Mouse (Mus musculus) B cell, adult 67 days (primary cell): ENCODE measurements around the gene Olfr641. TPM values are rescaled to one million over a fixed set of nuclear protein-coding genes. Genes with fewer than 3 reads are reported as not detected.

Experiments
- total RNA-seq, 2 experiments: library from RNA; stranded (reverse); gene quantifications; 4 replicates each; pipeline ENCODE4 v1.2.4; 2023

The Olfr641 gene
- total RNA-seq: not detected

DNA sequence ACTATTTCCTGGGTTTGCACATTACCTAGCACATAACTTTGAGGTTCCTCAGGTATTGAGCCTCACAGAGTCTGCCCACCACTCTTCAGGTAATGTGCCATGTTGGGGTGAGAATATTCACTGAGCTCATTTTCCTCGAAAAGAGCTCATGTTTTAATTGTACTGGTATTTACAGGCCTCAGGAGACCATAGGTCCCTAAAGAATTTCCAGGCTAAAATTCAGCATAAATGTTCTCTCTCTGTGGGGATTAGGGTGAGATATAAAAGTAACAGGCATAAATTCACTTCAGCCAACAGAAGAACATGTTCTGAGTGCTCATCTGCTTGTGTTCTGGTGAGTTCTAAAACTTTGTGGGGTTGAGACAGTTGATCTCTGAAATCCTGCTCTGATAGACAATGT is at the start of gene Olfr641:
Gene Olfr641 (plus strand): TSS at position 301 of the 400 bp plus-strand sequence.

DNA sequence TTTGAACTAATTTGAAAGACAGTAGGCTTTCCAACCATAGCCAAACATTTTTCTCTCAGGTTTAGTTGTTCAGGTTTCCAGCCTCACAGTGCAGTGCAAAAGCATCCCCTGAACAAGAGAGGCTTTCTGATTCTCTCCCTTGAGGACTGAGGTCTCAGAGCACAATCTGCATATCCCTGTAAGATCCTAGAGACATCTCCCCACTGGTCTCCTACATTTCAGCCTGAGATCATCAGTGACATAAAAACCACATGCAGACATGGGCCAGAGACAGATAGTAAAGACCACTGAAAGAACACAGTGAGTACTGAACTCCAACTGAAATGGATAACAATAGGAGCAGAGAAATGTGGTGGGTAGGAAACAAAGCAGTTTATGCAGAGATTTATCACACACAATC is 36.8 kb upstream of the Olfr641 start, which contains the start of gene Olfr638:
Gene Olfr638 (plus strand): TSS at position 301 of the 400 bp plus-strand sequence.

DNA sequence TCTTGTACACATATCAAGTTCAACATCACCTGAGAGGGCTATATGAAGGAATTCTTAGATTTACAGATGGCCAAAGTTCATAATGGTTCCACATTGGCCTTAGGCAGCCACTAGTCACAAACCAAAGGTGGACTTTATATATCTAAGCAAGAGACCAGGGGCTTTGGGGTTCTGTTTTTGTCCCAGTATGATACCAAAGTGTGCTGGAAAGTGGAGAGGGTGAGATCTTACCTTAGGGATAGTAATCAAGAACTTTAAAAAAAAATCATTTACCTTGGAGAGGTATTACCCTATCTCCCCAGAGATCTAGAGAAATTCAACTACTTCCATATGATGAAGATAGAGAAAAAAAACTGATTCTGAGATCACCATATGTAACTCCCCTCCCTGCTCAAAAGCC is 18.0 kb upstream of the Olfr641 start, which contains the start of gene Olfr639:
Gene Olfr639 (minus strand): TSS at position 101 of the 400 bp plus-strand sequence.

DNA sequence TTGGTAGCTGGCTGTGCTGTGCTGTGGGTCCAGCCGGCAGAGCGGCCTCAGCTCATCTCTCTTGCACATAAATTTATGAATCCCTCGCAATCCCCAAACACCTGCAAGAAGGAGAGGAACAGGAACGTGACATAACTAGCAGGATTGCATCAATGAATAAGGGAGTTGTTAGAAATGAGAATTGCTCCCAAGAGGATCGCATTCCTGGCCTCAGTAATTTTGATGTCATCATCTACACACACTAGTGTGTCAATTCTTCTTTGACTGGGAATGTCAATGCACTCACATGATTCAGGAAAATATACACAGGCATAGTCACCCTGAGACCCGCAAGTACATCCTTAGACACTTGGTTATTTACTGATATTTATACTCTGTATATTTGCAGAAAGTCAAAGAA is 9.8 kb upstream of the Olfr641 start, which contains the start of gene Olfr640:
Gene Olfr640 (minus strand): TSS at position 101 of the 400 bp plus-strand sequence.

DNA sequence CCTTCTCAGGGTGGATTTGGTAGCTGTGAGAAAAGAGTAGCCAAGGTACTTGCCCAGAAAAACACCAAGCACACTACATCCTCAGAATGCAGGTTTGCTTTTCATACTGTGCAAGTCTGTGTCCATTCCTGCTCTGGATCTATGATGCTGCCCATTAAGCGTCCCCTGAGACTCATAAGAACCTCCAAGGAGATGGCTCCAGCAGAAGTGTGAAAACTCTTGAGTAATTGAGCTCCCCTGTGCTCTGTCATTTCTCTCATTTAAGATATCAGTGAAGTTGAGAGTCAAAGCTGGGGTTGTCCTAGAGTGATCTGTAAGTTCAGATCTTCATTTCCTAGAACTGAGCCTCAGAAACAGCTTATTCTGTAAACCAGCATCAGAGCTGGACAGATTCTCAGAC is 17.3 kb downstream of the Olfr641 start, which contains the start of gene Olfr642:
Gene Olfr642 (minus strand): TSS at position 101 of the 400 bp plus-strand sequence.

DNA sequence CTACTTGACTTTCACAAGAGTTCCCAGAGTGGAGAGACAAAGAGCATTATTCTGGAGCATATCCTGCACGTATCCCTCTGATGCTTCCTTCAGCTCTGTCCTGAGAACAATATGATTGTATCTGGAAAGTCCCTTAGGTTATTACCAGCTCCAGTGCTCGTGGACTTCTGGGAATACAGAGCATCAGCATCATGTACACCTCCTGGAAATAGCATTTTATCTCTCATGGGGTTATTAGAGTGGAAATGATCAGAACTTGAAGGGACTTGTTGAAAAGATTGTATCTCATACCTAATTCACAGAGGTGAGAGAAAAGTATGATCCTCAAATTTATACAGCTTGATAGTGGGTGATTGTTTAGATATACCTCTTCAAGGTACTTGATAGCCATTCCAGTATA is 26.1 kb downstream of the Olfr641 start, which contains the start of gene 4930516K23Rik:
Gene 4930516K23Rik (minus strand): TSS at position 101 of the 400 bp plus-strand sequence.

DNA sequence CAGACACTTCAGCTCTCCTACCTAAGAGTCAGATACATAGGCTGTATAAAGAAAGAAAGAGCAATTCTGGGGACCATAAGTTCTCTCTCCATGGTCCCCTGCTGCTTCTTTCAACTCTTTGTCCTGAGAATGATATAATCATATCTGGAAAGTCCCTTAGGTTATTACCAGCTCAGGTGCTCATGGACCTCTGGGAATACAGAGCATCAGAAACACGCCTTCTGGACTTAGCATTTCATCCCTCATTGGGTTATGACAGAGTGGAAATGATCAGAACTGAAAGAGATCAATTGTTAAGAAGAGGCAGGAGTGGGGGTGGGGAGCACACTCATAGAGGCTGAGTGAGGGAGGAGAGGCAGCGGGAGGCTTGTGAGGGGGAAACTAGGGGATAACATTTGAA is 36.5 kb downstream of the Olfr641 start, which contains the start of gene Olfr644:
Gene Olfr644 (minus strand): TSS at position 101 of the 400 bp plus-strand sequence.

DNA sequence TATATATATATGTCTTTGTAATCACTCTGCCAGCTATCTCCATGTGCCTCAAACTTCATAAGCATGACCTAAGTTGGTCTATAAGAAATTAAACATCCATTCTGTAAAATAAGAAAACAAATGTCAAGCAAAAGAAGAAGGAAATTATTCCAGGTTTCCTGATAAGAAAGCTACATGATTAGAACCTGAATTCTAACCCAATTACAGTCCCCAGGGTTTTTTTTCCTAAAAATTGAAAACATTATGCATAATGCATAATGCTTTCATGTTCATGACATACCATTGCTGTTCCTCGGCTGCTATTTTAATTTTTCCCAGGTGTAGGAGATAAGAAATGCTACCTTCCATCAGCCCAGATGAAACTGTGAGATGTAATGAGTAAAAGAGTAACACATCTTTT is 50.1 kb downstream of the Olfr641 start, which contains the start of gene Olfr645:
Gene Olfr645 (minus strand): TSS at position 101 of the 400 bp plus-strand sequence.

Other genes starting within 250 kb of the Olfr641 start
- not detected for gene Olfr67, start 243.6 kb upstream of the Olfr641 start, total RNA-seq
- 10 to 100 TPM in 1 of 2 experiments, 1 to 10 TPM in 1; 3.1 to 49.4 TPM for gene Hbb-bt, start 221.4 kb upstream of the Olfr641 start, total RNA-seq
- gene Hbb-bs, start 207.3 kb upstream of the Olfr641 start, total RNA-seq: 100 to 1,000 TPM in 1 of 2 experiments, 10 to 100 TPM in 1; 22.4 to 295 TPM
- gene Hbb-bh2, start 194.9 kb upstream of the Olfr641 start, total RNA-seq: not detected
- not detected for gene Hbb-bh1, start 192.3 kb upstream of the Olfr641 start, total RNA-seq
- gene Hbb-y, start 182.2 kb upstream of the Olfr641 start, total RNA-seq: not detected
- gene Olfr66, start 149.2 kb upstream of the Olfr641 start, total RNA-seq: not detected
- not detected for gene Olfr64, start 141.0 kb upstream of the Olfr641 start, total RNA-seq
- not detected for gene Olfr65, start 132.0 kb upstream of the Olfr641 start, total RNA-seq
- not detected for gene Olfr631, start 106.6 kb upstream of the Olfr641 start, total RNA-seq
- gene Olfr632, start 101.1 kb upstream of the Olfr641 start, total RNA-seq: not detected
- not detected for gene Olfr633, start 91.0 kb upstream of the Olfr641 start, total RNA-seq
- gene Olfr635, start 64.3 kb upstream of the Olfr641 start, total RNA-seq: not detected
- gene Olfr638, start 36.7 kb upstream of the Olfr641 start, total RNA-seq: not detected
- gene Olfr639, start 18.1 kb upstream of the Olfr641 start, total RNA-seq: not detected
- gene Olfr640, start 9.9 kb upstream of the Olfr641 start, total RNA-seq: not detected
- gene Olfr642, start 17.2 kb downstream of the Olfr641 start, total RNA-seq: not detected
- not detected for gene 4930516K23Rik, start 26.0 kb downstream of the Olfr641 start, total RNA-seq
- gene Olfr644, start 36.4 kb downstream of the Olfr641 start, total RNA-seq: not detected
- gene Olfr645, start 50.0 kb downstream of the Olfr641 start, total RNA-seq: not detected
- not detected for gene Olfr646, start 69.4 kb downstream of the Olfr641 start, total RNA-seq
- not detected for gene Ubqln5, start 94.4 kb downstream of the Olfr641 start, total RNA-seq
- gene Olfr643, start 102.0 kb downstream of the Olfr641 start, total RNA-seq: not detected
- not detected for gene Ubqln3, start 107.8 kb downstream of the Olfr641 start, total RNA-seq
- not detected for gene Ubqlnl, start 115.1 kb downstream of the Olfr641 start, total RNA-seq
- gene Olfm5, start 129.4 kb downstream of the Olfr641 start, total RNA-seq: not detected
- gene Olfr648, start 147.9 kb downstream of the Olfr641 start, total RNA-seq: not detected
- gene Olfr649, start 160.5 kb downstream of the Olfr641 start, total RNA-seq: not detected
- under 1 TPM; 0.39 to 0.70 TPM for gene Trim6, start 183.3 kb downstream of the Olfr641 start, total RNA-seq
- gene Trim34a, start 209.0 kb downstream of the Olfr641 start, total RNA-seq: 10 to 100 TPM; 67.2 to 84.3 TPM